Mouse (Mus musculus): ENCODE results near the gene Gpc6.

The Gpc6 gene

GRCm38 (mm10) chr14:117923667-117924066 is 998.6 kb downstream of the Gpc6 start:
- peak; percentile 7 for DNase-seq (ENCODE audit: low read depth, low spot score)

- DNase-seq (ENCODE audit: low read depth, low spot score): peak; percentile 89
These were observed 1005.2 kb downstream of the Gpc6 start for GRCm38 (mm10) chr14:117930105-117930847.

- peak; percentile 73 for DNase-seq (ENCODE audit: low read depth, low spot score)
These were observed 1006.0 kb downstream of the Gpc6 start for GRCm38 (mm10) chr14:117930848-117931816.

- no peak for DNase-seq (ENCODE audit: low read depth, low spot score)
These were observed 1007.2 kb downstream of the Gpc6 start for GRCm38 (mm10) chr14:117932163-117932851.

GRCm38 (mm10) chr14:117938554-117938953 is 1013.4 kb downstream of the Gpc6 start:
- DNase-seq (ENCODE audit: low read depth, low spot score): peak; percentile 65

- DNase-seq (ENCODE audit: low read depth, low spot score): no peak
These were observed 1014.4 kb downstream of the Gpc6 start for GRCm38 (mm10) chr14:117939471-117939870.

- DNase-seq (ENCODE audit: low read depth, low spot score): no peak
These were observed 1020.9 kb downstream of the Gpc6 start for GRCm38 (mm10) chr14:117945920-117946503.

- no peak for DNase-seq (ENCODE audit: low read depth, low spot score)
These were observed 1026.2 kb downstream of the Gpc6 start for GRCm38 (mm10) chr14:117951265-117951664.

- peak; percentile 25 for DNase-seq (ENCODE audit: low read depth, low spot score)
These were observed 1026.6 kb downstream of the Gpc6 start for GRCm38 (mm10) chr14:117951686-117952085.

GRCm38 (mm10) chr14:117956051-117956450 is 1030.9 kb downstream of the Gpc6 start:
- DNase-seq (ENCODE audit: low read depth, low spot score): no peak

- DNase-seq (ENCODE audit: low read depth, low spot score): no peak
These were observed 1033.3 kb downstream of the Gpc6 start for GRCm38 (mm10) chr14:117958389-117958788.

- DNase-seq (ENCODE audit: low read depth, low spot score): peak; percentile 22
These were observed 1036.2 kb downstream of the Gpc6 start for GRCm38 (mm10) chr14:117961267-117961666.

- no peak for DNase-seq (ENCODE audit: low read depth, low spot score)
These were observed 1036.7 kb downstream of the Gpc6 start for GRCm38 (mm10) chr14:117961844-117962243.

- peak; percentile 40 for DNase-seq (ENCODE audit: low read depth, low spot score)
These were observed 1037.3 kb downstream of the Gpc6 start for GRCm38 (mm10) chr14:117962453-117962852.

GRCm38 (mm10) chr14:117972576-117972975 is 1047.5 kb downstream of the Gpc6 start:
- no peak for DNase-seq (ENCODE audit: low read depth, low spot score)

GRCm38 (mm10) chr14:117981532-117981931 is 1056.4 kb downstream of the Gpc6 start:
- no peak for DNase-seq (ENCODE audit: low read depth, low spot score)

- no peak for DNase-seq (ENCODE audit: low read depth, low spot score)
These were observed 1063.3 kb downstream of the Gpc6 start for GRCm38 (mm10) chr14:117988444-117988843.

- DNase-seq (ENCODE audit: low read depth, low spot score): no peak
These were observed 1065.1 kb downstream of the Gpc6 start for GRCm38 (mm10) chr14:117990203-117990602.

- DNase-seq (ENCODE audit: low read depth, low spot score): peak; percentile 18
These were observed 1067.6 kb downstream of the Gpc6 start for GRCm38 (mm10) chr14:117992600-117993256.

- no peak for DNase-seq (ENCODE audit: low read depth, low spot score)
These were observed 1068.7 kb downstream of the Gpc6 start for GRCm38 (mm10) chr14:117993845-117994244.

- DNase-seq (ENCODE audit: low read depth, low spot score): no peak
These were observed 1079.3 kb downstream of the Gpc6 start for GRCm38 (mm10) chr14:118004434-118004833.

All from 3T3-L1 (cell line).